Mouse (Mus musculus) midbrain, embryonic 15.5 days (tissue): Measurements from ENCODE around the gene Acrbp. TPM values are rescaled to one million over a fixed set of nuclear protein-coding genes. Genes with fewer than 3 reads are reported as not detected.

Experiments used
- ATAC-seq: fragments of 200-750 bp; cut with Nextera tagmentation; replicated peaks from 2 replicates; pipeline ENCODE4 v1.8.0; 2017; ENCODE audit warnings: moderate TSS enrichment
- H3K27ac ChIP-seq: fragments of 300-500 bp; sonication (generic); 2 replicates; pipeline ENCODE4 v1.5.1; 2015; ENCODE audit warnings: mild to moderate bottlenecking, inconsistent platforms
- H3K27me3 ChIP-seq: fragments of 300-500 bp; sonication (generic); replicated peaks from 2 replicates; pipeline ENCODE4 v1.6.1; 2015; ENCODE audit warnings: inconsistent platforms
- H3K36me3 ChIP-seq: fragments of 300-500 bp; sonication (generic); replicated peaks from 2 replicates; pipeline ENCODE4 v1.6.1; 2015; ENCODE audit warnings: inconsistent platforms
- H3K4me1 ChIP-seq: fragments of 300-500 bp; sonication (generic); 2 replicates; pipeline ENCODE4 v1.6.1; 2015; ENCODE audit warnings: inconsistent platforms
- H3K4me2 ChIP-seq: fragments of 300-500 bp; sonication (generic); 2 replicates; pipeline ENCODE4 v1.6.1; 2015; ENCODE audit warnings: inconsistent platforms, mild to moderate bottlenecking, moderate library complexity
- H3K4me3 ChIP-seq: fragments of 300-500 bp; sonication (generic); 2 replicates; pipeline ENCODE4 v1.5.1; 2015; ENCODE audit warnings: mild to moderate bottlenecking, inconsistent platforms
- H3K9ac ChIP-seq: fragments of 300-500 bp; sonication (generic); 2 replicates; pipeline ENCODE4 v1.6.1; 2015; ENCODE audit warnings: mild to moderate bottlenecking, inconsistent platforms
- H3K9me3 ChIP-seq: fragments of 300-500 bp; sonication (generic); 2 replicates; pipeline ENCODE4 v1.6.1; 2016; ENCODE audit warnings: inconsistent platforms
- WGBS: fragments of 180-500 bp; shearing (Covaris S2); methylation state at CpG from one replicate; pipeline ENCODE4 v1.1.7; 2015; ENCODE audit warnings: mixed read lengths; 5-methylcytosine and 5-hydroxymethylcytosine counted together
- polyA plus RNA-seq: library from polyadenylated mRNA; unstranded; fragments of >200 nt; fragmentation: Nextera tagmentation; extraction: Ambion mirVana; gene quantifications from 2 replicates; pipeline ENCODE4 v1.2.1, GENCODE M21; 2015

Gene Acrbp
- polyA plus RNA-seq, 1 experiment from 2014 or later, result 19.6 TPM

DNA sequence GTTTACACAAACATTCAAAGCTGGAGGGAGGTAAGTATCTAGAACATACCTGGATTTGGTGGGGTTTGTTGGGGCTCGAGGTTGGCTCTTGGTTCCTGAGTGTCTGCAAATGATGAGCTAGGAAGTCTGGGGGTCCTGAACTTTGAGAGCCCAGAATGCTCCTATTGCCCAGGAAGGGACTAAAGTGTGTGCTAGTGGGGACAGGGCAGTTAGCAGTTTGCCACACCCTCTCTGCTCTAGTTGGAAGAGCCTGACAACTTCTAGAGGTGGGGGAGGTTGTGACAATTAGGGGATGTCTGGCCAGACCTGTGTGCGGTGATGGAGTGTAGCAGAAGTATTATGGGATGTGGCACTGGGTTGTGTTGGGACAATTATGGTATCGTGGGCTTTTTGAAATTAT lies 45.4 kb downstream of the Acrbp start:
- no peak overlapping the region for H3K4me2 ChIP-seq
- ATAC-seq, result peak; percentile 6; the same call in 1 of the 2 replicates
- H3K9me3 ChIP-seq, result no peaks in the 10 kb centered on the region
- no peak overlapping the region for H3K9ac ChIP-seq
- peaks cover 47% of the 10 kb centered on the region for H3K4me1 ChIP-seq
- no peak overlapping the region for H3K4me3 ChIP-seq
- peak overlapping the region; percentile 94 for H3K27ac ChIP-seq
- no peaks in the 10 kb centered on the region for H3K36me3 ChIP-seq
- WGBS, result 64% methylated on average over 3 of the region's 3 CpGs
- H3K27me3 ChIP-seq, result no peaks in the 10 kb centered on the region

DNA sequence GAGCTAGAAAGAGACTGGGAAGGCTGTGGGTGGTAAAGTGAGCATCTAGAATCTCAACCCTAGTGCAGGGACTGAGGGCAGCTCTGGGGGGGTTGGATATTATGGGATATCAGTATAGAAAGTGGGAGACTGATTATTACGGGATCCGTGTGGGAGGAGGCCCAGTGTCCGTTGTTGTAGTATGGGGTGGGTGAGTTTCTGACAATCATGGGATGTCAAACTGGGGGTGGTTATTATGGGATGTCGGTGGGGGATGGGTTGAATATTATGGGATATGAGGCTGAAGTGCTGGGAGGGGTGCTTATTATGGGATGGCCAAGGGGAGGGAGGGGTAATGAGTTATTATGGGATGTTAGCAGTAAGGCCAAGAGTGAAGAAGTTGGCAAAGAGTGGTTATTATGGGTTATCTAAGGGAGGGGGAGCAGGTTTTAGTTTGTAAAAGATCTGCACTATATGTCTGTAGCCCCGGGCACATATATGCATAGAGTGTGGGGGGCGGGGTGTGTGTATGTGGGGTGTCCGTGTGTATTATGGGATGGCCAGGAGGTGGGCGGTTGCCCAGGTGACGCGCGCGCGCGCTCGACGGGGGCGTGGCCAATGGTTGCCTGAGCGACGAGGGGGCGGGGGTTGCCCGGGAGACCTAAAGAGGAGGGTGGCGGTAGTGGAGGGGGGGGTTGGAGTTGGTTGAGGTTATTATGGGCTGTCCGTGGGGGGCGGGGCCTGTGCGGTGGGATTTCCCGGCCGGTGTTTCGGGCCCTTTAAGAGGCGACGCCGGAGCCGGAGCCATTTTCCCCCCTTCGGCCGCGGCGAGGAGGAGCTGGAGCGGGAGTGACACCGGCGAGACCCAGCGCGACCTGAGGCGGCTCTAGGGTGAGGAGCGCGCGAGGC lies 46.1 kb downstream of the Acrbp start, which contains the start of gene Chd4:
Chd4 (plus strand) TSS at position 591 of the 888 bp plus-strand sequence.
- Histone ChIP-seq H3K4me3 (peak within 1 kb of the TSS; percentile 76), H3K4me1 (peaks cover 42% of the 10 kb centered on the region), H3K27ac (peak within 1 kb of the TSS; percentile 94), H3K36me3 (peaks cover 6% of the 10 kb centered on the region; the same call in 1 of the 2 replicates), H3K27me3 (no peaks in the 10 kb centered on the region), H3K9ac (peak within 1 kb of the TSS; percentile 74), H3K4me2 (peak within 1 kb of the TSS; percentile 87), H3K9me3 (no peaks in the 10 kb centered on the region)
- ATAC-seq, result peak; percentile 76
- WGBS, result under 1% methylated on average over 44 of the region's 45 CpGs

DNA sequence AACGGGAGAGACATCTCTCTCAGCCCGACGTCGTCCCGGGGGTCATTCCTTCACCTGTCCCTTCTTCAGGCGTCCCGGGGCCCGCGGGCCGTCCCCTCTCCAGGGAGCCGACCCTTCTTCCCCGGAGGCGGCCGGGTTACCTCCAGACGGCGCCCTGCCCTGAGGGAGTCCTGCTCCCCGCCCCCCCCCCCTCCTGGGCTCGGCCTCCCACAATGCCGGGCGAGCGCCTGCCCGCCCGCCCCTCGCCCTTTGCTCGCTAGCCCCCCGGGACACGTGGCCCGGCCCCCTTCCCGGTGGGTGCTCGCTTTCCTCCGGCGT lies 46.7 kb downstream of the Acrbp start:
- Histone ChIP-seq H3K27ac (peak overlapping the region; percentile 94), H3K36me3 (peaks cover 12% of the 10 kb centered on the region), H3K9ac (peak overlapping the region; percentile 74), H3K27me3 (no peaks in the 10 kb centered on the region), H3K4me3 (peak overlapping the region; percentile 76), H3K4me1 (peaks cover 40% of the 10 kb centered on the region), H3K9me3 (no peaks in the 10 kb centered on the region), H3K4me2 (peak overlapping the region; percentile 87)
- WGBS, result 0% methylated on average over 27 of the region's 32 CpGs
- ATAC-seq, result no peak

GRCm38 (mm10) chr6:125096597-125097345 lies 47.3 kb downstream of the Acrbp start:
- Histone ChIP-seq H3K27ac (peak overlapping the region; percentile 94), H3K4me3 (peak overlapping the region; percentile 76), H3K4me2 (peak overlapping the region; percentile 87), H3K9me3 (no peaks in the 10 kb centered on the region), H3K4me1 (peaks cover 40% of the 10 kb centered on the region), H3K27me3 (no peaks in the 10 kb centered on the region), H3K9ac (peak overlapping the region; percentile 74), H3K36me3 (peaks cover 17% of the 10 kb centered on the region)
- peak; percentile 40 for ATAC-seq
- under 1% methylated on average over 35 of the region's 44 CpGs for WGBS

- WGBS, result under 1% methylated on average over 12 of the region's 12 CpGs
These were observed 47.8 kb downstream of the Acrbp start for GRCm38 (mm10) chr6:125097346-125097689.

DNA sequence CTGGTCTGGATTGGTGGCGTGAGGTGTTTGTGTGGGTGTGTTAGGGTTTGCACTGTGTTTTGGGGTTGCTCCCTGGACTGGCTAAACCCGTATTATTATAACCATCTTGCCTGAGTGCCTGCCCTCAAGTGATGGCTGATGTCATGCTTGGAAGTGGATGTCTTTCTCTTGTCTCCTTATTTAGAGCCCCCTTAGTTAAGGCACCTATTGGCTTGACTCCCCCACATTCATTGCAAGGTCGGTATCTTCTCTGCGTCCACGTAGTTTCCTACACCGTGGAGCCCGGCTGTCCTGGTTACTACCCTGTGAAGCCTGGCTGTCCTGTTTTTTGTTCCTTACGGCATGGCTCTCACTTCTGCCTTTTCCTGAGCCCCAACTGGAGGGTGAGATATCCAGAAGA lies 48.5 kb downstream of the Acrbp start:
- Histone ChIP-seq H3K27me3 (no peaks in the 10 kb centered on the region), H3K9ac (peak overlapping the region; percentile 74), H3K4me3 (peak overlapping the region; percentile 76), H3K9me3 (no peaks in the 10 kb centered on the region), H3K27ac (peak overlapping the region; percentile 94; the same call in 1 of the 2 replicates), H3K4me2 (peak overlapping the region; percentile 87), H3K36me3 (peaks cover 29% of the 10 kb centered on the region), H3K4me1 (peaks cover 40% of the 10 kb centered on the region)
- 55% methylated on average over 8 of the region's 8 CpGs for WGBS
- ATAC-seq, result no peak

More at GRCm38 (mm10) chr6:125097346-125097689, 47.8 kb downstream of the Acrbp start:
- peak overlapping the region; percentile 76 for H3K4me3 ChIP-seq
- H3K27ac ChIP-seq, result peak overlapping the region; percentile 94
- H3K9me3 ChIP-seq, result no peaks in the 10 kb centered on the region
- no peaks in the 10 kb centered on the region for H3K27me3 ChIP-seq
- peak; percentile 19 for ATAC-seq
- H3K36me3 ChIP-seq, result peaks cover 23% of the 10 kb centered on the region
- H3K9ac ChIP-seq, result peak overlapping the region; percentile 74
- peaks cover 40% of the 10 kb centered on the region for H3K4me1 ChIP-seq
- peak overlapping the region; percentile 87 for H3K4me2 ChIP-seq

DNA sequence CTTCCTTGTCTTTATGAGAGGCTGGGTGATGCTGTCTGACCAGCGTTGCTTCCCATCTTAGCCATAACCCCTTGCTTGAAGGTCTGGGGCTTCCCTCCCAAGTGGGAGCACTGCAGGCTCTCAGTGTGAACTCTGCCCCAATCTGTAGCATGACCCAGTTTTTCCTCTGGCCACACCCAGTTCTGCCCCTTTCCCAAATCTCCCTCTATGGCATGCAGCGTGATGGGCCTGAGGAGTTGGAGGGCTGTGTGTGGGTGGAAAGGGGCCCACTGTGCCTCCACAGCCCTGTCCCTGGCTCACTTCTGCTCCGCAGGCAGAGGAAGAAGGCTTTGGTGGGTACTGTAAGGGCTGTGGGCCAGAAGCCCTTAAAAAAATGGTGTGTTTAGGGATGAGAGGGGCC lies 49.0 kb downstream of the Acrbp start:
- Histone ChIP-seq H3K4me1 (peaks cover 40% of the 10 kb centered on the region), H3K4me2 (peak overlapping the region; percentile 87), H3K27me3 (no peaks in the 10 kb centered on the region), H3K36me3 (peaks cover 32% of the 10 kb centered on the region), H3K27ac (peak overlapping the region; percentile 66; the same call in 1 of the 2 replicates), H3K9me3 (no peaks in the 10 kb centered on the region), H3K9ac (peak overlapping the region; percentile 74), H3K4me3 (peak overlapping the region; percentile 76)
- 64% methylated on average over 3 of the region's 3 CpGs for WGBS
- ATAC-seq, result no peak

- Histone ChIP-seq H3K4me3 (peak overlapping the region; percentile 76), H3K4me2 (peak overlapping the region; percentile 87), H3K27me3 (no peaks in the 10 kb centered on the region), H3K36me3 (peaks cover 36% of the 10 kb centered on the region), H3K9me3 (no peaks in the 10 kb centered on the region), H3K27ac (peak overlapping the region; percentile 66), H3K4me1 (peaks cover 40% of the 10 kb centered on the region), H3K9ac (peak overlapping the region; percentile 32; the same call in 1 of the 2 replicates)
- WGBS, result 36% methylated on average over 5 of the region's 5 CpGs
- ATAC-seq, result no peak
These were observed 50.0 kb downstream of the Acrbp start for GRCm38 (mm10) chr6:125099421-125099971.

GRCm38 (mm10) chr6:125101444-125101843 lies 52.0 kb downstream of the Acrbp start:
- no peak for ATAC-seq
- Histone ChIP-seq H3K9me3 (no peaks in the 10 kb centered on the region), H3K9ac (no peak overlapping the region), H3K4me1 (peaks cover 30% of the 10 kb centered on the region), H3K27me3 (no peaks in the 10 kb centered on the region), H3K4me2 (no peak overlapping the region), H3K4me3 (no peak overlapping the region), H3K27ac (no peak overlapping the region), H3K36me3 (peaks cover 54% of the 10 kb centered on the region)
- 86% methylated on average over 9 of the region's 9 CpGs for WGBS

- Histone ChIP-seq H3K4me3 (no peak overlapping the region), H3K4me1 (peaks cover 10% of the 10 kb centered on the region), H3K27ac (no peak overlapping the region), H3K4me2 (no peak overlapping the region), H3K9ac (no peak overlapping the region), H3K9me3 (no peaks in the 10 kb centered on the region), H3K36me3 (peaks cover 82% of the 10 kb centered on the region), H3K27me3 (no peaks in the 10 kb centered on the region)
- 90% methylated on average over 4 of the region's 4 CpGs for WGBS
- ATAC-seq, result no peak
These were observed 54.7 kb downstream of the Acrbp start for GRCm38 (mm10) chr6:125104223-125104622.

- WGBS, result 94% methylated on average over 2 of the region's 2 CpGs
- no peak for ATAC-seq
- H3K27me3 ChIP-seq, result no peaks in the 10 kb centered on the region
- no peaks in the 10 kb centered on the region for H3K9me3 ChIP-seq
- H3K27ac ChIP-seq, result no peak overlapping the region
- no peak overlapping the region for H3K4me3 ChIP-seq
- no peak overlapping the region for H3K9ac ChIP-seq
- H3K4me2 ChIP-seq, result no peak overlapping the region
- H3K4me1 ChIP-seq, result no peaks in the 10 kb centered on the region
- H3K36me3 ChIP-seq, result peaks cover 84% of the 10 kb centered on the region
These were observed 58.2 kb downstream of the Acrbp start for GRCm38 (mm10) chr6:125107705-125108104.

- WGBS, result 94% methylated on average over 14 of the region's 14 CpGs
These were observed 59.9 kb downstream of the Acrbp start for GRCm38 (mm10) chr6:125109371-125109770.

More at GRCm38 (mm10) chr6:125109371-125109770, 59.9 kb downstream of the Acrbp start:
- H3K9ac ChIP-seq, result no peak overlapping the region
- H3K4me1 ChIP-seq, result no peaks in the 10 kb centered on the region
- H3K4me3 ChIP-seq, result no peak overlapping the region
- H3K36me3 ChIP-seq, result peaks cover 89% of the 10 kb centered on the region
- ATAC-seq, result no peak
- no peak overlapping the region for H3K27ac ChIP-seq
- H3K4me2 ChIP-seq, result no peak overlapping the region
- no peaks in the 10 kb centered on the region for H3K9me3 ChIP-seq
- no peaks in the 10 kb centered on the region for H3K27me3 ChIP-seq
